In genomic region chr12:8348733-8349513, GRCm38 (mm10) we compare ENCODE assay signal across 8 mouse cellular contexts. TPM values are rescaled to one million over a fixed set of nuclear protein-coding genes. Genes with fewer than 3 reads are reported as not detected.
A peak's percentile ranks its signal among the peaks of the same experiment; 100 is the strongest.
DNase-seq lines count a peak whose midpoint lies in the region; ATAC-seq lines count a peak whose summit lies in the region.

No protein-coding gene starts in this region.

- no peaks in the 10 kb centered on the region for H3K27me3 ChIP-seq in hindbrain, embryonic 10.5 days (ENCODE audit: insufficient read depth, poor library complexity, severe bottlenecking)
- H3K27me3 ChIP-seq in hindbrain, embryonic 14.5 days (ENCODE audit: control insufficient read depth, insufficient read depth, low read length), result no peaks in the 10 kb centered on the region
- no peaks in the 10 kb centered on the region for H3K27me3 ChIP-seq in embryonic facial prominence, embryonic 12.5 days
- H3K27me3 ChIP-seq in lung, embryonic 16.5 days (ENCODE audit: control insufficient read depth, insufficient read depth, low read depth, low read length), result no peaks in the 10 kb centered on the region

- peaks cover 50% of the 10 kb centered on the region for H3K4me1 ChIP-seq in hindbrain, embryonic 10.5 days (replicated peaks)
- 0 out of 2 replicates have a peak, but pooled peaks cover 4% of the 10 kb centered on the region for H3K4me1 ChIP-seq in hindbrain, embryonic 14.5 days (replicated peaks; ENCODE audit: control insufficient read depth, insufficient read depth, low read length)
- H3K4me1 ChIP-seq in embryonic facial prominence, embryonic 12.5 days, result peaks cover 21% of the 10 kb centered on the region
- H3K4me1 ChIP-seq in lung, embryonic 16.5 days (replicated peaks; ENCODE audit: control insufficient read depth, insufficient read depth, low read length), result peaks cover 35% of the 10 kb centered on the region

- no peak overlapping the region for H3K4me2 ChIP-seq in hindbrain, embryonic 14.5 days (replicated peaks)
- 0 out of 2 replicates have a peak overlapping the region, but pooled peaks have one; percentile 7 for H3K4me2 ChIP-seq in embryonic facial prominence, embryonic 12.5 days (replicated peaks)
- H3K4me2 ChIP-seq in lung, embryonic 16.5 days (ENCODE audit: low read depth, low read length), result no peak overlapping the region

- no peak overlapping the region for H3K4me3 ChIP-seq in hindbrain, embryonic 10.5 days
- H3K4me3 ChIP-seq in hindbrain, embryonic 14.5 days (replicated peaks; ENCODE audit: low read length), result no peak overlapping the region
- no peak overlapping the region for H3K4me3 ChIP-seq in embryonic facial prominence, embryonic 12.5 days
- no peak overlapping the region for H3K4me3 ChIP-seq in lung, embryonic 16.5 days (ENCODE audit: low read length)

- peak overlapping the region; percentile 77 for H3K27ac ChIP-seq in hindbrain, embryonic 10.5 days
- H3K27ac ChIP-seq in hindbrain, embryonic 14.5 days, result no peak overlapping the region
- H3K27ac ChIP-seq in embryonic facial prominence, embryonic 12.5 days, result peak overlapping the region; percentile 64
- peak overlapping the region; percentile 77 for H3K27ac ChIP-seq in lung, embryonic 16.5 days (ENCODE audit: low read length)

- DNase-seq in hindbrain, embryonic 10.5 days (ENCODE audit: low spot score), result no peak
- no peak for DNase-seq in hindbrain, embryonic 14.5 days (ENCODE audit: low spot score)
- DNase-seq in Muller cell, postnatal 12 days (ENCODE audit: inconsistent ontology term), result peak; percentile 32
- DNase-seq in spleen, adult 12 weeks (ENCODE audit: low spot score), result no peak
- no peak for DNase-seq in frontal cortex, postnatal 25 days (ENCODE audit: low spot score in 2 of 2)

- 64% methylated on average over 9 of the region's 9 CpGs for WGBS in hindbrain, embryonic 10.5 days
- 64% methylated on average over 9 of the region's 9 CpGs for WGBS in hindbrain, embryonic 14.5 days
- 62% methylated on average over 9 of the region's 9 CpGs for WGBS in embryonic facial prominence, embryonic 12.5 days
- WGBS in lung, embryonic 16.5 days, result 47% methylated on average over 9 of the region's 9 CpGs

- ATAC-seq in hindbrain, embryonic 14.5 days (ENCODE audit: low FRiP score), result no peak
- ATAC-seq in embryonic facial prominence, embryonic 12.5 days (ENCODE audit: insufficient number of reproducible peaks, insufficient read depth, low FRiP score, low TSS enrichment), result no peak
- ATAC-seq in lung, embryonic 16.5 days (ENCODE audit: low read depth), result peak; percentile 48
- no peak for ATAC-seq in inflammation-experienced regulatory T-cells, adult 6 months

- H3K36me3 ChIP-seq in hindbrain, embryonic 10.5 days, result no peaks in the 10 kb centered on the region
- no peaks in the 10 kb centered on the region for H3K36me3 ChIP-seq in hindbrain, embryonic 14.5 days (replicated peaks; ENCODE audit: control insufficient read depth, insufficient read depth)
- no peaks in the 10 kb centered on the region for H3K36me3 ChIP-seq in embryonic facial prominence, embryonic 12.5 days
- no peaks in the 10 kb centered on the region for H3K36me3 ChIP-seq in lung, embryonic 16.5 days (ENCODE audit: control insufficient read depth, insufficient read depth, low read length)

- H3K9me3 ChIP-seq in hindbrain, embryonic 10.5 days, result no peaks in the 10 kb centered on the region
- no peaks in the 10 kb centered on the region for H3K9me3 ChIP-seq in hindbrain, embryonic 14.5 days (ENCODE audit: control insufficient read depth, low read length)
- H3K9me3 ChIP-seq in embryonic facial prominence, embryonic 12.5 days, result no peaks in the 10 kb centered on the region
- H3K9me3 ChIP-seq in lung, embryonic 16.5 days (ENCODE audit: control insufficient read depth, low read length), result no peaks in the 10 kb centered on the region

- H3K9ac ChIP-seq in hindbrain, embryonic 14.5 days, result no peak overlapping the region
- H3K9ac ChIP-seq in embryonic facial prominence, embryonic 12.5 days, result no peak overlapping the region
- no peak overlapping the region for H3K9ac ChIP-seq in lung, embryonic 16.5 days (ENCODE audit: low read length)

RNA-seq across cellular contexts. Expression of gene Hs1bp3, which starts 35.7 kb away (rescaled TPM):
- polyA plus RNA-seq in hindbrain, embryonic 10.5 days (2016; fragmentation: Nextera tagmentation; extraction: Ambion mirVana), result 14.2 and 16.7 TPM in 2 replicates
- polyA plus RNA-seq in hindbrain, embryonic 14.5 days (2014; fragmentation: Nextera tagmentation; extraction: Ambion mirVana), result 5.9 and 6.2 TPM in 2 replicates
- polyA plus RNA-seq in embryonic facial prominence, embryonic 12.5 days (2016; fragmentation: Nextera tagmentation; extraction: Ambion mirVana), result 19.1 and 20.3 TPM in 2 replicates
- polyA plus RNA-seq in lung, embryonic 16.5 days (2015; fragmentation: Nextera tagmentation; extraction: Ambion mirVana), result 16.4 and 16.9 TPM in 2 replicates
- 1 to 10 TPM; 2.7 to 5.2 (median 5.1) TPM for polyA plus RNA-seq in inflammation-experienced regulatory T-cells, adult 6 months (2017; shearing (Covaris generic))

RNA-seq across cellular contexts. Expression of gene Gdf7, which starts 47.2 kb away (rescaled TPM):
- polyA plus RNA-seq in hindbrain, embryonic 10.5 days (2016; fragmentation: Nextera tagmentation; extraction: Ambion mirVana), result 0.81 and 1.9 TPM in 2 replicates
- 0.14 and 0.67 TPM in 2 replicates for polyA plus RNA-seq in hindbrain, embryonic 14.5 days (2014; fragmentation: Nextera tagmentation; extraction: Ambion mirVana)
- 1.8 and 2.5 TPM in 2 replicates for polyA plus RNA-seq in embryonic facial prominence, embryonic 12.5 days (2016; fragmentation: Nextera tagmentation; extraction: Ambion mirVana)
- not detected in 2 replicates for polyA plus RNA-seq in lung, embryonic 16.5 days (2015; fragmentation: Nextera tagmentation; extraction: Ambion mirVana)
- polyA plus RNA-seq in inflammation-experienced regulatory T-cells, adult 6 months (2017; shearing (Covaris generic)), result not detected
